ENCODE assay signal across 15 mouse cellular contexts in genomic region chr2:150638370-150638733, GRCm38 (mm10). TPM values are rescaled to one million over a fixed set of nuclear protein-coding genes. Genes with fewer than 3 reads are reported as not detected.
DNase-seq lines count a peak whose midpoint lies in the region; ATAC-seq and TF ChIP-seq lines count a peak whose summit lies in the region.
"Had no signal": no experiment of that assay in that cellular context is flagged by ENCODE, and none has a peak within 500 bp of the region (broad histone marks: within the 10 kb centered on the region; RNA-seq: fewer than 3 reads in every experiment).

No protein-coding gene starts in this region.

- H3K36me3 ChIP-seq in forebrain, embryonic 16.5 days (ENCODE audit: control insufficient read depth, insufficient read depth), result no peaks in the 10 kb centered on the region
- H3K36me3 ChIP-seq in liver, embryonic 14.5 days (replicated peaks; ENCODE audit: control insufficient read depth, insufficient read depth, low read depth), result peaks cover 48% of the 10 kb centered on the region
- H3K36me3 ChIP-seq in neural tube, embryonic 13.5 days, result peaks cover 50% of the 10 kb centered on the region

- no peak overlapping the region for H3K4me2 ChIP-seq in forebrain, embryonic 16.5 days (ENCODE audit: low read length)
- no peak overlapping the region for H3K4me2 ChIP-seq in liver, embryonic 14.5 days (ENCODE audit: low read depth)
- no peak overlapping the region for H3K4me2 ChIP-seq in neural tube, embryonic 13.5 days

- DNase-seq in liver, embryonic 14.5 days (ENCODE audit: low read depth in 3 of 3, low spot score in 3 of 3), result peak in 2 of 3 experiments; percentile 7 to 31
- DNase-seq in B cell, adult 2 months, result no peak
- DNase-seq in cerebellum, adult 2 months, result no peak
- no peak for DNase-seq in gastrocnemius, postnatal 4 days (ENCODE audit: low spot score in 2 of 2)
- DNase-seq: adrenal gland, adult 2 months; heart, adult 2 months; heart, postnatal 4 days; lung, adult 18-20 months had no signal

- TF ChIP-seq EP300 in liver, embryonic 14.5 days (IDR thresholded peaks at IDR 0.05; ENCODE audit: low read depth), result no peak

- H3K27me3 ChIP-seq in forebrain, embryonic 16.5 days (replicated peaks; ENCODE audit: control insufficient read depth, insufficient read depth, low read length), result no peaks in the 10 kb centered on the region
- H3K27me3 ChIP-seq in liver, embryonic 14.5 days (ENCODE audit: control insufficient read depth, insufficient read depth, low read length), result no peaks in the 10 kb centered on the region
- H3K27me3 ChIP-seq in neural tube, embryonic 13.5 days, result no peaks in the 10 kb centered on the region
- H3K27me3 ChIP-seq in cerebellum, adult 2 months (ENCODE audit: control insufficient read depth, insufficient read depth, low read length), result no peaks in the 10 kb centered on the region

- peaks cover 15% of the 10 kb centered on the region for H3K4me1 ChIP-seq in forebrain, embryonic 16.5 days (replicated peaks; ENCODE audit: control insufficient read depth, insufficient read depth, low read length)
- H3K4me1 ChIP-seq in liver, embryonic 14.5 days (replicated peaks; ENCODE audit: control insufficient read depth in 2 of 2, insufficient read depth in 2 of 2, low read length in 1 of 2), result peaks cover 12 to 31% of the 10 kb centered on the region in 2 experiments
- H3K4me1 ChIP-seq in neural tube, embryonic 13.5 days (replicated peaks), result peaks cover 25% of the 10 kb centered on the region
- H3K4me1 ChIP-seq in cerebellum, adult 2 months (ENCODE audit: control insufficient read depth, insufficient read depth, low read length), result no peaks in the 10 kb centered on the region

- ATAC-seq in common myeloid progenitor, adult 5-6 weeks (replicated peaks; ENCODE audit: low read depth, poor library complexity, severe bottlenecking), result peak; percentile 43; the same call in 1 of the 2 replicates
- no peak; the same call in 1 of the 2 replicates for ATAC-seq in forebrain, embryonic 16.5 days
- peak; percentile 71 for ATAC-seq in liver, embryonic 14.5 days (ENCODE audit: insufficient read depth)
- ATAC-seq in neural tube, embryonic 13.5 days (ENCODE audit: low read depth), result no peak

- TF ChIP-seq CTCF in liver, embryonic 14.5 days (IDR thresholded peaks at IDR 0.05; ENCODE audit: low read depth), result no peak
- no peak for TF ChIP-seq CTCF in cerebellum, adult 2 months (IDR thresholded peaks at IDR 0.05; ENCODE audit: borderline replicate concordance, insufficient read depth, low read depth, low read length)

- no peak for TF ChIP-seq POLR2A in cerebellum, adult 2 months (IDR thresholded peaks at IDR 0.05; ENCODE audit: borderline replicate concordance, insufficient read depth, low read length)

- H3K4me3 ChIP-seq in forebrain, embryonic 16.5 days (replicated peaks; ENCODE audit: low read length), result no peak overlapping the region
- H3K4me3 ChIP-seq in liver, embryonic 14.5 days (ENCODE audit: insufficient read depth in 1 of 2, low read depth in 2 of 2, low read length in 2 of 2), result no peak overlapping the region
- H3K4me3 ChIP-seq in neural tube, embryonic 13.5 days, result no peak overlapping the region
- no peak overlapping the region for H3K4me3 ChIP-seq in cerebellum, adult 2 months (replicated peaks; ENCODE audit: insufficient read depth, low read depth, low read length)
- H3K4me3 ChIP-seq: heart, adult 2 months had no signal

- WGBS in forebrain, embryonic 16.5 days, result 23% methylated on average over 2 of the region's 2 CpGs
- 14% methylated on average over 2 of the region's 2 CpGs for WGBS in liver, embryonic 14.5 days (ENCODE audit: insufficient replicate concordance)
- WGBS in neural tube, embryonic 13.5 days, result 42% methylated on average over 2 of the region's 2 CpGs
- 27% methylated on average over 2 of the region's 2 CpGs for WGBS in cerebellum, adult 2 months

- H3K9me3 ChIP-seq in forebrain, embryonic 16.5 days (ENCODE audit: control insufficient read depth, low read length), result no peaks in the 10 kb centered on the region
- no peaks in the 10 kb centered on the region for H3K9me3 ChIP-seq in liver, embryonic 14.5 days (ENCODE audit: control insufficient read depth, low read length)
- H3K9me3 ChIP-seq in neural tube, embryonic 13.5 days, result no peaks in the 10 kb centered on the region

- no peak overlapping the region for H3K9ac ChIP-seq in forebrain, embryonic 16.5 days (replicated peaks; ENCODE audit: low read depth, low read length)
- H3K9ac ChIP-seq in liver, embryonic 14.5 days (replicated peaks), result 0 out of 2 replicates have a peak overlapping the region, but pooled peaks have one; percentile 6
- H3K9ac ChIP-seq in neural tube, embryonic 13.5 days, result no peak overlapping the region

- H3K27ac ChIP-seq in forebrain, embryonic 16.5 days (ENCODE audit: low read length), result 0 out of 2 replicates have a peak overlapping the region, but pooled peaks have one; percentile 16
- peak overlapping the region; percentile 31; the same call in 1 of the 2 replicates for H3K27ac ChIP-seq in liver, embryonic 14.5 days
- H3K27ac ChIP-seq in neural tube, embryonic 13.5 days (replicated peaks), result peak overlapping the region; percentile 20; the same call in 1 of the 2 replicates
- no peak overlapping the region for H3K27ac ChIP-seq in cerebellum, adult 2 months (ENCODE audit: insufficient read depth, low read length)
- H3K27ac ChIP-seq: heart, adult 2 months; kidney, postnatal 0 days had no signal

RNA-seq across cellular contexts. Expression of gene Acss1, which starts 29.9 kb away (rescaled TPM):
- 39.6 and 40.4 TPM in 2 replicates for total RNA-seq in common myeloid progenitor, adult 5-6 weeks (2017)
- polyA plus RNA-seq in forebrain, embryonic 16.5 days (2015; fragmentation: Nextera tagmentation; extraction: Ambion mirVana), result 21.9 and 22.2 TPM in 2 replicates
- 30.4 and 34.1 TPM in 2 replicates for polyA plus RNA-seq in liver, embryonic 14.5 days (2012; rRNA removed)
- polyA plus RNA-seq in liver, embryonic 14.5 days (2014; fragmentation: Nextera tagmentation; extraction: Ambion mirVana), result 30.3 and 38.7 TPM in 2 replicates
- polyA plus RNA-seq in neural tube, embryonic 13.5 days (2015; fragmentation: Nextera tagmentation; extraction: Ambion mirVana), result 17.7 and 18.4 TPM in 2 replicates
- polyA plus RNA-seq in cerebellum, adult 2 months (2012; rRNA removed), result 15.4 and 15.7 TPM in 2 replicates
- total RNA-seq in gastrocnemius, postnatal 4 days (2021), result 10 to 100 TPM; 21.1 to 22.5 TPM

RNA-seq across cellular contexts. Expression of gene Apmap, which starts 30.0 kb away (rescaled TPM):
- total RNA-seq in common myeloid progenitor, adult 5-6 weeks (2017), result 42.3 and 46.1 TPM in 2 replicates
- polyA plus RNA-seq in forebrain, embryonic 16.5 days (2015; fragmentation: Nextera tagmentation; extraction: Ambion mirVana), result 42.2 and 44.4 TPM in 2 replicates
- 14.3 and 18.5 TPM in 2 replicates for polyA plus RNA-seq in liver, embryonic 14.5 days (2012; rRNA removed)
- 26.3 and 26.5 TPM in 2 replicates for polyA plus RNA-seq in liver, embryonic 14.5 days (2014; fragmentation: Nextera tagmentation; extraction: Ambion mirVana)
- 44.5 and 46.2 TPM in 2 replicates for polyA plus RNA-seq in neural tube, embryonic 13.5 days (2015; fragmentation: Nextera tagmentation; extraction: Ambion mirVana)
- 83.3 and 92.0 TPM in 2 replicates for polyA plus RNA-seq in cerebellum, adult 2 months (2012; rRNA removed)
- 10 to 100 TPM; 26.2 to 28.9 TPM for total RNA-seq in gastrocnemius, postnatal 4 days (2021)

RNA-seq across cellular contexts. Expression of gene Vsx1, which starts 50.8 kb away (rescaled TPM):
- total RNA-seq in common myeloid progenitor, adult 5-6 weeks (2017), result not detected in 2 replicates
- polyA plus RNA-seq in forebrain, embryonic 16.5 days (2015; fragmentation: Nextera tagmentation; extraction: Ambion mirVana), result not detected in 2 replicates
- not detected in 2 replicates for polyA plus RNA-seq in liver, embryonic 14.5 days (2012; rRNA removed)
- not detected in 2 replicates for polyA plus RNA-seq in liver, embryonic 14.5 days (2014; fragmentation: Nextera tagmentation; extraction: Ambion mirVana)
- polyA plus RNA-seq in neural tube, embryonic 13.5 days (2015; fragmentation: Nextera tagmentation; extraction: Ambion mirVana), result 0.13 and 0.15 TPM in 2 replicates
- 0.06 TPM in 1 of 2 replicates, not detected in the other for polyA plus RNA-seq in cerebellum, adult 2 months (2012; rRNA removed)
- not detected for total RNA-seq in gastrocnemius, postnatal 4 days (2021)
- total RNA-seq: adrenal gland, adult 2 months; heart, postnatal 4 days; left cerebral cortex, adult 18-20 months; monocyte, adult 5-6 weeks had no signal
- polyA plus RNA-seq: adrenal gland, adult 2 months; heart, adult 2 months; kidney, postnatal 0 days; thymus, postnatal 0 days had no signal

Comparison
In these comparisons a context has a peak if more than half of its experiments do, and no peak if none do; other contexts are left out.
1. ATAC-seq: peak in common myeloid progenitor, adult 5-6 weeks (single experiment) and liver, embryonic 14.5 days (single experiment); none in forebrain, embryonic 16.5 days (single experiment) and neural tube, embryonic 13.5 days (single experiment).
2. DNase-seq: peak in liver, embryonic 14.5 days (2 of 3); none in B cell, adult 2 months (0 of 2), cerebellum, adult 2 months (0 of 2) and gastrocnemius, postnatal 4 days (0 of 2).